Mouse (Mus musculus) mesoderm, embryonic 11.5 days (tissue): ENCODE results near the gene Gm10322.
A peak's percentile ranks its signal among the peaks of the same experiment; 100 is the strongest.

Experiments
- DNase-seq: peaks from one replicate; pipeline ENCODE4 v3.0.0-alpha.2; 2012; ENCODE audit warnings: low read depth, low spot score

Gene Gm10322

GRCm38 (mm10) chr10:59602043-59602442, 13.8 kb upstream of the Gm10322 start:
- DNase-seq: no peak

GRCm38 (mm10) chr10:59602891-59603290, 13.0 kb upstream of the Gm10322 start:
- no peak for DNase-seq

GRCm38 (mm10) chr10:59603843-59604242, 12.0 kb upstream of the Gm10322 start:
- peak; percentile 39 for DNase-seq

- no peak for DNase-seq
Measured at GRCm38 (mm10) chr10:59604879-59605464, 10.9 kb upstream of the Gm10322 start.

GRCm38 (mm10) chr10:59613276-59613675, 2.6 kb upstream of the Gm10322 start:
- DNase-seq: no peak

- no peak for DNase-seq
Measured at GRCm38 (mm10) chr10:59614141-59614540, 1.7 kb upstream of the Gm10322 start.

GRCm38 (mm10) chr10:59615411-59615810, 452 bp upstream of the Gm10322 start:
- no peak for DNase-seq

GRCm38 (mm10) chr10:59616522-59616921, 659 bp downstream of the Gm10322 start, which contains the start of gene Mcu:
Gene Mcu, minus strand, starts transcription at chr10:59616692.
- DNase-seq: peak; percentile 96

GRCm38 (mm10) chr10:59617776-59618175, 1.9 kb downstream of the Gm10322 start:
- no peak for DNase-seq

- DNase-seq: no peak
Measured at GRCm38 (mm10) chr10:59621355-59621754, 5.5 kb downstream of the Gm10322 start.

GRCm38 (mm10) chr10:59623496-59623895, 7.6 kb downstream of the Gm10322 start:
- no peak for DNase-seq

GRCm38 (mm10) chr10:59628641-59629505, 13.0 kb downstream of the Gm10322 start:
- no peak for DNase-seq

GRCm38 (mm10) chr10:59629506-59629782, 13.6 kb downstream of the Gm10322 start:
- no peak for DNase-seq

GRCm38 (mm10) chr10:59636048-59636447, 20.2 kb downstream of the Gm10322 start:
- no peak for DNase-seq

GRCm38 (mm10) chr10:59636751-59637533, 21.1 kb downstream of the Gm10322 start:
- DNase-seq: peak; percentile 19

- no peak for DNase-seq
Measured at GRCm38 (mm10) chr10:59637596-59638124, 21.8 kb downstream of the Gm10322 start.

GRCm38 (mm10) chr10:59638576-59638975, 22.7 kb downstream of the Gm10322 start:
- DNase-seq: no peak

- no peak for DNase-seq
Measured at GRCm38 (mm10) chr10:59642659-59643377, 27.0 kb downstream of the Gm10322 start.

GRCm38 (mm10) chr10:59643645-59644044, 27.8 kb downstream of the Gm10322 start:
- no peak for DNase-seq

GRCm38 (mm10) chr10:59644710-59645109, 28.8 kb downstream of the Gm10322 start:
- no peak for DNase-seq

- DNase-seq: no peak
Measured at GRCm38 (mm10) chr10:59645153-59645552, 29.3 kb downstream of the Gm10322 start.
